Mouse (Mus musculus) erythroblast, embryonic 14.5 days (primary cell): ENCODE results near the gene Mapt.

Experiments
- GATA1 ChIP-seq: IDR thresholded peaks from 2 replicates; pipeline ENCODE4 v1.6.1; 2012; ENCODE audit warnings: low read length, inconsistent platforms, mixed read lengths
- TAL1 ChIP-seq: IDR thresholded peaks from 3 replicates; pipeline ENCODE4 v1.6.1; 2012; ENCODE audit warnings: low read length, inconsistent platforms, mixed read lengths

DNA sequence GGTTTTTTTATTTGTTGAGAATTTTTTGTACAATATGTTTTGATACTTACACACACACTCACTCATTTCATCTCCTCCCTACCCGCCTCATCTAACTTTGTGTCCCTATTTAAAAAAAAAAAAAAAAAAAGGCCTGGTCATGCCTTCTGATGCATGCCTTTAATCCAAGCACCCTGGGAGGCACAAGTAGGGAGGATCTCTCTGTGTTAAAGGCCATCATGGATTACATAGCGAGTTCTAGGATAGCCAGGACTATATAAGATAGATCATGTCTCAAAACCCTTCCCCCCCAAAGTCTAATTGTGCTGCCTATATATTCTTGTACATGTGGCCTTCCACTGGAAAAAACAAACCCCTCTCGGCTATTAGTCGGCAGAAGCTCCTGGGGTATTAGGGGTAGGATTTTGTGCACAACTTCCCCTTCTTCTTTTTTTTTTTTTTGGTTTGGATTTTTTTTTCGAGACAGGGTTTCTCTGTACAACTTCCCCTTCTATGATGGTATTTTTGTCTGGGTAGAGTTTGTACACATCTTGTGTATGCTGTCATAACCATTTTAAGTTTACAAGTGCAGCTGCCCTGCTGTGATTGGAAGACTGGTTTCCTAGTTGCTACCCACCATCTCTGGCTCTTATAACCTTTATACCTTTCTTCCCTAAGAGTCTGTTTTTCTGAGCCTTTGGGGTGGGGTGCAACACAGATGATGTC lies 136.4 kb downstream of the Mapt start:
- TF ChIP-seq GATA1 (no peak), TAL1 (no peak)
